Mouse (Mus musculus) spleen, adult 2 months (tissue): ENCODE results near the gene Gm20458. TPM values are rescaled to one million over a fixed set of nuclear protein-coding genes. Genes with fewer than 3 reads are reported as not detected.

Experiments
- DNase-seq, 2 experiments: peaks; one replicate each; pipeline versions ENCODE4 v3.0.0 to v3.0.0-alpha.2; 2012 to 2021; ENCODE audit warnings: low spot score in 2 of 2, low read depth in 1 of 2
- H3K27ac ChIP-seq: fragments of 200-500 bp; 2 replicates; pipeline ENCODE4 v1.5.1; 2012; ENCODE audit warnings: low read length, inconsistent platforms; ENCODE audit not compliant: insufficient read depth
- H3K27me3 ChIP-seq: fragments of 200-500 bp; 2 replicates; pipeline ENCODE4 v1.6.1; 2012; ENCODE audit warnings: mild to moderate bottlenecking, moderate library complexity, low read length, inconsistent platforms; ENCODE audit not compliant: control insufficient read depth, insufficient read depth
- H3K36me3 ChIP-seq: fragments of 200-500 bp; 2 replicates; pipeline ENCODE4 v1.6.1; 2012; ENCODE audit warnings: mild to moderate bottlenecking, low read length, inconsistent platforms; ENCODE audit not compliant: control insufficient read depth, insufficient read depth
- H3K4me1 ChIP-seq: fragments of 200-500 bp; 2 replicates; pipeline ENCODE4 v1.6.1; 2011; ENCODE audit warnings: inconsistent platforms; ENCODE audit not compliant: control insufficient read depth, insufficient read depth, insufficient read length
- H3K4me3 ChIP-seq: fragments of 200-500 bp; 2 replicates; pipeline ENCODE4 v1.5.1; 2011; ENCODE audit warnings: mild to moderate bottlenecking, inconsistent platforms; ENCODE audit not compliant: insufficient read depth, insufficient read length; ENCODE audit errors: extremely low read depth
- CTCF ChIP-seq: fragments of 200-500 bp; IDR thresholded peaks from 2 replicates; pipeline ENCODE4 v1.5.1; 2011; ENCODE audit warnings: mild to moderate bottlenecking, inconsistent platforms; ENCODE audit not compliant: insufficient read depth, insufficient read length, insufficient replicate concordance; ENCODE audit errors: extremely low read depth
- POLR2A ChIP-seq: fragments of 200-500 bp; IDR thresholded peaks from 2 replicates; pipeline ENCODE4 v1.6.1; 2011; ENCODE audit warnings: low read depth, low read length, inconsistent platforms
- WGBS: fragments of 180-500 bp; shearing (Covaris S2); methylation state at CpG from one replicate; pipeline ENCODE4 v1.1.7; 2018; 5-methylcytosine and 5-hydroxymethylcytosine counted together
- polyA plus RNA-seq: library from polyadenylated mRNA; depleted of rRNA; stranded (reverse); fragments of >200 nt; gene quantifications from 2 replicates; pipeline ENCODE4 v1.2.3, GENCODE M21; 2012

Gm20458 gene
- polyA plus RNA-seq, 1 experiment = 17.2 TPM

- H3K4me1 ChIP-seq = peaks cover 10% of the 10 kb centered on the region; the same call in 1 of the 2 replicates
Observed at GRCm38 (mm10) chr2:164456413-164456812, 4.4 kb upstream of the Gm20458 start.

GRCm38 (mm10) chr2:164456864-164457300 is 3.9 kb upstream of the Gm20458 start, which contains the start of gene Sys1:
Sys1 (plus strand) TSS chr2:164456964.
- Histone ChIP-seq H3K27me3 (no peaks in the 10 kb centered on the region), H3K27ac (no peak within 1 kb of the TSS), H3K4me3 (peak within 1 kb of the TSS; percentile 45; the same call in 1 of the 2 replicates), H3K4me1 (peaks cover 13% of the 10 kb centered on the region; the same call in 1 of the 2 replicates), H3K36me3 (no peaks in the 10 kb centered on the region)
- WGBS = 23% methylated on average over 7 of the region's 7 CpGs
- TF ChIP-seq POLR2A (no peak), CTCF (no peak)
- DNase-seq = peak in 1 of 2 experiments; percentile 24

More at GRCm38 (mm10) chr2:164456413-164456812, 4.4 kb upstream of the Gm20458 start:
- no peak overlapping the region for H3K27ac ChIP-seq
- TF ChIP-seq POLR2A (no peak), CTCF (no peak)
- H3K27me3 ChIP-seq = no peaks in the 10 kb centered on the region
- no peak for DNase-seq
- H3K4me3 ChIP-seq = no peak overlapping the region
- no peaks in the 10 kb centered on the region for H3K36me3 ChIP-seq
- 77% methylated on average over 1 of the region's 1 CpGs for WGBS

GRCm38 (mm10) chr2:164457942-164458341 is 2.8 kb upstream of the Gm20458 start:
- no peak for TF ChIP-seq CTCF
- no peak for TF ChIP-seq POLR2A
- no peak overlapping the region for H3K4me3 ChIP-seq
- H3K36me3 ChIP-seq = no peaks in the 10 kb centered on the region; the same call in 1 of the 2 replicates
- H3K27me3 ChIP-seq = no peaks in the 10 kb centered on the region
- no peak overlapping the region for H3K27ac ChIP-seq
- peaks cover 15% of the 10 kb centered on the region; the same call in 1 of the 2 replicates for H3K4me1 ChIP-seq
- no peak for DNase-seq
- 49% methylated on average over 7 of the region's 7 CpGs for WGBS

GRCm38 (mm10) chr2:164458535-164458934 is 2.2 kb upstream of the Gm20458 start:
- TF ChIP-seq POLR2A = no peak
- no peak for TF ChIP-seq CTCF
- H3K36me3 ChIP-seq = peaks cover 4% of the 10 kb centered on the region
- 21% methylated on average over 8 of the region's 8 CpGs for WGBS
- DNase-seq = no peak
- no peak overlapping the region for H3K4me3 ChIP-seq
- no peaks in the 10 kb centered on the region for H3K27me3 ChIP-seq
- peak overlapping the region; percentile 30 for H3K27ac ChIP-seq
- H3K4me1 ChIP-seq = peaks cover 15% of the 10 kb centered on the region; the same call in 1 of the 2 replicates

- no peak for DNase-seq
- no peak for TF ChIP-seq CTCF
- TF ChIP-seq POLR2A = no peak
- Histone ChIP-seq H3K27me3 (no peaks in the 10 kb centered on the region), H3K4me1 (peaks cover 5% of the 10 kb centered on the region; the same call in 1 of the 2 replicates), H3K27ac (no peak overlapping the region), H3K36me3 (peaks cover 21% of the 10 kb centered on the region), H3K4me3 (no peak overlapping the region)
Observed at GRCm38 (mm10) chr2:164465161-164465560, 4.4 kb downstream of the Gm20458 start.

GRCm38 (mm10) chr2:164466787-164467186 is 6.0 kb downstream of the Gm20458 start:
- Histone ChIP-seq H3K27me3 (no peaks in the 10 kb centered on the region), H3K27ac (no peak overlapping the region), H3K4me1 (peaks cover 2% of the 10 kb centered on the region; the same call in 1 of the 2 replicates), H3K4me3 (no peak overlapping the region), H3K36me3 (peaks cover 21% of the 10 kb centered on the region)
- WGBS = 83% methylated on average over 5 of the region's 5 CpGs
- DNase-seq = no peak
- TF ChIP-seq POLR2A (no peak), CTCF (no peak)

- Histone ChIP-seq H3K4me3 (no peak overlapping the region), H3K36me3 (peaks cover 9% of the 10 kb centered on the region), H3K27me3 (no peaks in the 10 kb centered on the region), H3K27ac (no peak overlapping the region), H3K4me1 (no peaks in the 10 kb centered on the region)
- TF ChIP-seq POLR2A = no peak
- peak; percentile 47; the same call in 1 of the 2 replicates for TF ChIP-seq CTCF
- peak; percentile 37 to 41 for DNase-seq
- 43% methylated on average over 10 of the region's 10 CpGs for WGBS
Observed at GRCm38 (mm10) chr2:164470254-164470653, 9.5 kb downstream of the Gm20458 start.
